Mouse (Mus musculus): ENCODE measurements around the gene Csf1. TPM values are rescaled to one million over a fixed set of nuclear protein-coding genes. Genes with fewer than 3 reads are reported as not detected.
A peak's percentile ranks its signal among the peaks of the same experiment; 100 is the strongest.
"Not testable (repeated sequence)": the region's sequence is repeated elsewhere in the genome, so short reads cannot be mapped to it uniquely, and the experiment has no call there.

The Csf1 gene
- total RNA-seq, 2 experiments from 2014 or later, result 25.8 to 26.4 TPM

- DNase-seq (ENCODE audit: low spot score in 2 of 2), result no peak
Observed at GRCm38 (mm10) chr3:107750775-107751540, 9.3 kb downstream of the Csf1 start.

- no peak for DNase-seq (ENCODE audit: low spot score in 2 of 2)
Observed at GRCm38 (mm10) chr3:107749446-107749845, 10.8 kb downstream of the Csf1 start.

GRCm38 (mm10) chr3:107748260-107748955 lies 11.9 kb downstream of the Csf1 start:
- DNase-seq (ENCODE audit: low spot score in 2 of 2), result no peak

GRCm38 (mm10) chr3:107746026-107746425 lies 14.2 kb downstream of the Csf1 start:
- no peak for DNase-seq (ENCODE audit: low spot score in 2 of 2)

- no peak for DNase-seq (ENCODE audit: low spot score in 2 of 2)
Observed at GRCm38 (mm10) chr3:107743650-107744049, 16.6 kb downstream of the Csf1 start.

GRCm38 (mm10) chr3:107743107-107743506 lies 17.2 kb downstream of the Csf1 start:
- no peak for DNase-seq (ENCODE audit: low spot score in 2 of 2)

GRCm38 (mm10) chr3:107742071-107742710 lies 18.1 kb downstream of the Csf1 start:
- no peak for DNase-seq (ENCODE audit: low spot score in 2 of 2)

- DNase-seq (ENCODE audit: low spot score in 2 of 2), result no peak
Observed at GRCm38 (mm10) chr3:107741387-107741786, 18.9 kb downstream of the Csf1 start.

GRCm38 (mm10) chr3:107740578-107741207 lies 19.6 kb downstream of the Csf1 start:
- peak; percentile 78 to 86 for DNase-seq (ENCODE audit: low spot score in 2 of 2)

- no peak for DNase-seq (ENCODE audit: low spot score in 2 of 2)
Observed at GRCm38 (mm10) chr3:107739966-107740365, 20.3 kb downstream of the Csf1 start.

- no peak for DNase-seq (ENCODE audit: low spot score in 2 of 2)
Observed at GRCm38 (mm10) chr3:107739456-107739855, 20.8 kb downstream of the Csf1 start.

GRCm38 (mm10) chr3:107738620-107739019 lies 21.6 kb downstream of the Csf1 start:
- DNase-seq (ENCODE audit: low spot score in 2 of 2), result no peak

GRCm38 (mm10) chr3:107737609-107738190 lies 22.6 kb downstream of the Csf1 start:
- no peak for DNase-seq (ENCODE audit: low spot score in 2 of 2)

GRCm38 (mm10) chr3:107735620-107736019 lies 24.6 kb downstream of the Csf1 start:
- DNase-seq (ENCODE audit: low spot score in 2 of 2), result not testable (repeated sequence)

GRCm38 (mm10) chr3:107733329-107733728 lies 26.9 kb downstream of the Csf1 start:
- no peak for DNase-seq (ENCODE audit: low spot score in 2 of 2)

- DNase-seq (ENCODE audit: low spot score in 2 of 2), result no peak
Observed at GRCm38 (mm10) chr3:107730236-107730635, 30.0 kb downstream of the Csf1 start.

- no peak for DNase-seq (ENCODE audit: low spot score in 2 of 2)
Observed at GRCm38 (mm10) chr3:107728509-107728908, 31.8 kb downstream of the Csf1 start.

- DNase-seq (ENCODE audit: low spot score in 2 of 2), result no peak
Observed at GRCm38 (mm10) chr3:107715971-107716370, 44.3 kb downstream of the Csf1 start.

- no peak for DNase-seq (ENCODE audit: low spot score in 2 of 2)
Observed at GRCm38 (mm10) chr3:107714276-107714933, 45.9 kb downstream of the Csf1 start.

GRCm38 (mm10) chr3:107712081-107712480 lies 48.2 kb downstream of the Csf1 start:
- DNase-seq (ENCODE audit: low spot score in 2 of 2), result no peak

- no peak for DNase-seq (ENCODE audit: low spot score in 2 of 2)
Observed at GRCm38 (mm10) chr3:107709156-107709555, 51.1 kb downstream of the Csf1 start.

Measured in gastrocnemius, postnatal 4 days (tissue).